Mouse (Mus musculus) testis, adult 10 weeks (tissue): Measurements from ENCODE around the gene Hdac2. TPM values are rescaled to one million over a fixed set of nuclear protein-coding genes. Genes with fewer than 3 reads are reported as not detected.

Experiments used
- polyA plus RNA-seq: library from polyadenylated mRNA; stranded (reverse); fragments of 350-450 nt; fragmentation: Illumina TruSeq; extraction: RNeasy Lipid Tissue Mini Kit (QIAGEN cat#74804); gene quantifications from one replicate; pipeline ENCODE4 v1.2.3, GENCODE M21; 2014; ENCODE audit warnings: low read depth, low replicate concordance

Hdac2 gene
- polyA plus RNA-seq, result 136 TPM

GRCm38 (mm10) chr10:36974086-36974675, at the start of gene Hdac2:
TSS of gene Hdac2 (plus strand) at chr10:36974544.

Other genes starting within 250 kb of the Hdac2 start
- 35.8 TPM for gene Marcks, start 164.4 kb downstream of the Hdac2 start, polyA plus RNA-seq